Mouse (Mus musculus) kidney, postnatal 0 days (tissue): ENCODE results near the gene Grid2. TPM values are rescaled to one million over a fixed set of nuclear protein-coding genes. Genes with fewer than 3 reads are reported as not detected.

Source experiments
- ATAC-seq: fragments of 200-750 bp; cut with Nextera tagmentation; replicated peaks from 2 replicates; pipeline ENCODE4 v1.8.0; 2017; ENCODE audit warnings: low read depth, moderate number of reproducible peaks, moderate TSS enrichment, moderate library complexity; ENCODE audit not compliant: low FRiP score
- DNase-seq: peaks from one replicate; pipeline ENCODE4 v3.0.0-alpha.2; 2016; ENCODE audit warnings: low spot score
- H3K27ac ChIP-seq: fragments of 300-500 bp; sonication (generic); 2 replicates; pipeline ENCODE4 v1.5.1; 2014; ENCODE audit warnings: mild to moderate bottlenecking
- H3K27me3 ChIP-seq: fragments of 300-500 bp; sonication (generic); 2 replicates; pipeline ENCODE4 v1.6.1; 2014; ENCODE audit warnings: low read length, mixed read lengths; ENCODE audit not compliant: insufficient read depth
- H3K36me3 ChIP-seq: fragments of 300-500 bp; sonication (generic); 2 replicates; pipeline ENCODE4 v1.6.1; 2014; ENCODE audit warnings: low read length, mixed read lengths; ENCODE audit not compliant: insufficient read depth
- H3K4me1 ChIP-seq: fragments of 300-500 bp; sonication (generic); replicated peaks from 2 replicates; pipeline ENCODE4 v1.6.1; 2014; ENCODE audit warnings: antibody characterized with exemption, low read length, mixed read lengths; ENCODE audit not compliant: insufficient read depth
- H3K4me2 ChIP-seq: fragments of 300-500 bp; sonication (generic); 2 replicates; pipeline ENCODE4 v1.6.1; 2014; ENCODE audit warnings: mild to moderate bottlenecking, low read length, moderate library complexity, mixed read lengths
- H3K4me3 ChIP-seq: fragments of 300-500 bp; sonication (generic); replicated peaks from 2 replicates; pipeline ENCODE4 v1.5.1; 2014; ENCODE audit warnings: low read depth, low read length
- H3K9ac ChIP-seq: fragments of 300-500 bp; sonication (generic); 2 replicates; pipeline ENCODE4 v1.6.1; 2014; ENCODE audit warnings: low read depth, low read length
- H3K9me3 ChIP-seq: fragments of 300-500 bp; sonication (generic); replicated peaks from 2 replicates; pipeline ENCODE4 v1.6.1; 2016; ENCODE audit warnings: low read length, inconsistent platforms, mixed read lengths
- CTCF ChIP-seq: IDR thresholded peaks from 2 replicates; pipeline ENCODE4 v1.5.1; 2016; ENCODE audit warnings: antibody characterized with exemption, low read depth, mild to moderate bottlenecking, moderate library complexity
- WGBS: fragments of 180-500 bp; shearing (Covaris S2); extraction: QIAGEN DNeasy Blood & Tissue Kit; methylation state at CpG from one replicate; pipeline ENCODE4 v1.1.7; 2014; 5-methylcytosine and 5-hydroxymethylcytosine counted together
- polyA plus RNA-seq: library from polyadenylated mRNA; unstranded; fragments of >200 nt; fragmentation: Nextera tagmentation; extraction: Ambion mirVana; gene quantifications from 2 replicates; pipeline ENCODE4 v1.2.1, GENCODE M21; 2015

Gene Grid2
- polyA plus RNA-seq, 1 experiment from 2014 or later = 0.21 TPM

- 76% methylated on average over 2 of the region's 2 CpGs for WGBS
- DNase-seq (no peak), ATAC-seq (no peak)
- Histone ChIP-seq H3K27ac (no peak overlapping the region), H3K27me3 (no peaks in the 10 kb centered on the region), H3K4me1 (no peaks in the 10 kb centered on the region), H3K4me3 (no peak overlapping the region), H3K9ac (no peak overlapping the region), H3K9me3 (no peaks in the 10 kb centered on the region), H3K4me2 (no peak overlapping the region), H3K36me3 (no peaks in the 10 kb centered on the region)
- TF ChIP-seq CTCF = no peak
Measured at GRCm38 (mm10) chr6:64703659-64704058, 1448.0 kb downstream of the Grid2 start.

DNA sequence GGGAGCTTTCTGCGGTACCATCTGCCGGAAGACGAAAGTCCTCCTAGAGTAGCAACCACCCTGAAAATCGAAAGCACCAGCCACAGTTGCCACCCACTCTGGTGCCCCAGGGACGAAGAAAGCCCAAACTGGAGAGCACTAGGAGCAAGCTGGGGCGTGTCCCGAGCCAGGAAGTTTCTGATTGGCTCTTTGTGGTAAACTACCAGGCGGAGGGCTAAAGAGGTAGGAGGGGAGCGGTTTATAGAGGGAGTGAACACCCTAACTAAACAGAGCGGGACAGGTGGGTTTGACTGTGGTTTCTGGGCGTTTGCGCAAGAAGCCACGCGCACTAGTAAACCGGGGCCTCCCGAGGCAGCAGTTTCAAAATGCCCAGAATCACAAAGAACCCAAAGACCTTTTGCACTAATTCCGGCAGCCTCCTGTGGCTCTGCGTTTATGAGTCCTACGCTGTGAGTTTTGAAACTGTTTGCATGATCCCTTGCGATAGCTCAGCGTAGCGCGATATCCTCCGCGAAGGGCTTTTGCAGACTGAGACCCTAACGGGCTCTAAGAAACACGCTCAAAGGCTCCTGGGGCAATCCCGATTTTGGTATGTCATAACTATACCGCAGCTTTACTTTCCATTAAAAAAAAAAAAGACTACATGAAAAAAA lies 1472.2 kb downstream of the Grid2 start:
- ATAC-seq = no peak
- peaks cover 10% of the 10 kb centered on the region; the same call in 1 of the 2 replicates for H3K4me1 ChIP-seq
- no peak overlapping the region for H3K27ac ChIP-seq
- peaks cover 41% of the 10 kb centered on the region for H3K27me3 ChIP-seq
- H3K9me3 ChIP-seq = no peaks in the 10 kb centered on the region
- peak overlapping the region; percentile 30 for H3K4me3 ChIP-seq
- peak overlapping the region; percentile 74 for H3K4me2 ChIP-seq
- no peak overlapping the region for H3K9ac ChIP-seq
- H3K36me3 ChIP-seq = no peaks in the 10 kb centered on the region
- DNase-seq = no peak
- 1% methylated on average over 29 of the region's 29 CpGs for WGBS
- TF ChIP-seq CTCF = no peak

DNA sequence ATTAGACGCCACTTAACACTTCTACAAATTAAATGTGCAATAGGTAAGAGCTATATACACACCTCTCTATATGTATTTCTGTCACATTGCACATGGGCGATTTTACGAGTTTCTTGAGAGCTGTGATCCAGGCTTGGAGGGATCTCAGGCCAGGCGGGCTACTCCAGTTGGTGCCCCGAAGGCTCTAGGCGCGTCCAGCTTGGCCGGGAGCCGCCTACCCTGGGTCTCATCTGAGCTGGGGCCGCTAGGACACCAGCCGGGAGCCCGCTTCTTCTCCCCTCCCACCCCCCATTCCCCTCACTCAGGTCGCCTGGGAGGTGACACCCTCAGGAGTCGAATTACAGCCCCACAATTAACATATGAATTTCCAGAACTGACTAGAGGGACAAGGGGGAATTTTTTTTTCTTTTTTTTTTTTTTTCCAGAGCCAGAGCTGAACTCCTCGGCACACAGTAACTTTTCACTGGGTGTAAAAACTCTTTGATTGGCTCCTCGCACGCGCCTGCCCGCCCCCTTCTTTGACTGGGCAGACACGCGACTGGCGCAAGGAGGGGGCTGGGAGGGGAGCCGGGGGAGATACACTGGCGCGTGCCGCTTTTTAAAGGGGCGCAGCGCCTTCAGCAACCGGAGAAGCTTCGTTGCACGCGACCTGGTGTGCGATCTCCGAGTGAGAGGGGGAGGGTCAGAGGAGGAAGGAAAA lies 1473.0 kb downstream of the Grid2 start, which contains the start of gene Atoh1:
Atoh1 (plus strand) TSS at position 627 of the 700 bp plus-strand sequence.
- no peak within 1 kb of the TSS for H3K9ac ChIP-seq
- H3K4me3 ChIP-seq = peak within 1 kb of the TSS; percentile 30
- peak within 1 kb of the TSS; percentile 74 for H3K4me2 ChIP-seq
- under 1% methylated on average over 34 of the region's 34 CpGs for WGBS
- H3K27ac ChIP-seq = no peak within 1 kb of the TSS
- TF ChIP-seq CTCF = no peak
- H3K36me3 ChIP-seq = no peaks in the 10 kb centered on the region
- ATAC-seq (peak; percentile 74), DNase-seq (peak; percentile 25)
- H3K4me1 ChIP-seq = peaks cover 10% of the 10 kb centered on the region; the same call in 1 of the 2 replicates
- H3K27me3 ChIP-seq = peaks cover 49% of the 10 kb centered on the region
- H3K9me3 ChIP-seq = no peaks in the 10 kb centered on the region

DNA sequence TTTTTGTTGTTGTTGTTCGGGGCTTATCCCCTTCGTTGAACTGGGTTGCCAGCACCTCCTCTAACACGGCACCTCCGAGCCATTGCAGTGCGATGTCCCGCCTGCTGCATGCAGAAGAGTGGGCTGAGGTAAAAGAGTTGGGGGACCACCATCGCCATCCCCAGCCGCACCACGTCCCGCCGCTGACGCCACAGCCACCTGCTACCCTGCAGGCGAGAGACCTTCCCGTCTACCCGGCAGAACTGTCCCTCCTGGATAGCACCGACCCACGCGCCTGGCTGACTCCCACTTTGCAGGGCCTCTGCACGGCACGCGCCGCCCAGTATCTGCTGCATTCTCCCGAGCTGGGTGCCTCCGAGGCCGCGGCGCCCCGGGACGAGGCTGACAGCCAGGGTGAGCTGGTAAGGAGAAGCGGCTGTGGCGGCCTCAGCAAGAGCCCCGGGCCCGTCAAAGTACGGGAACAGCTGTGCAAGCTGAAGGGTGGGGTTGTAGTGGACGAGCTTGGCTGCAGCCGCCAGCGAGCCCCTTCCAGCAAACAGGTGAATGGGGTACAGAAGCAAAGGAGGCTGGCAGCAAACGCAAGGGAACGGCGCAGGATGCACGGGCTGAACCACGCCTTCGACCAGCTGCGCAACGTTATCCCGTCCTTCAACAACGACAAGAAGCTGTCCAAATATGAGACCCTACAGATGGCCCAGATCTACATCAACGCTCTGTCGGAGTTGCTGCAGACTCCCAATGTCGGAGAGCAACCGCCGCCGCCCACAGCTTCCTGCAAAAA lies 1473.7 kb downstream of the Grid2 start:
- Histone ChIP-seq H3K9me3 (no peaks in the 10 kb centered on the region), H3K27ac (no peak overlapping the region), H3K4me1 (peaks cover 10% of the 10 kb centered on the region; the same call in 1 of the 2 replicates), H3K9ac (no peak overlapping the region), H3K4me2 (peak overlapping the region; percentile 74), H3K36me3 (no peaks in the 10 kb centered on the region), H3K27me3 (peaks cover 55% of the 10 kb centered on the region), H3K4me3 (peak overlapping the region; percentile 30)
- no peak for TF ChIP-seq CTCF
- ATAC-seq (peak; percentile 46), DNase-seq (peak; percentile 21)
- 1% methylated on average over 53 of the region's 53 CpGs for WGBS

- no peak for DNase-seq
- WGBS = under 1% methylated on average over 19 of the region's 19 CpGs
- H3K27ac ChIP-seq = no peak overlapping the region
- H3K27me3 ChIP-seq = peaks cover 60% of the 10 kb centered on the region
- H3K36me3 ChIP-seq = no peaks in the 10 kb centered on the region
- H3K9me3 ChIP-seq = no peaks in the 10 kb centered on the region
- H3K4me2 ChIP-seq = peak overlapping the region; percentile 74
- no peak for TF ChIP-seq CTCF
- ATAC-seq = no peak
- no peak overlapping the region for H3K9ac ChIP-seq
- H3K4me1 ChIP-seq = peaks cover 13% of the 10 kb centered on the region; the same call in 1 of the 2 replicates
- peak overlapping the region; percentile 30 for H3K4me3 ChIP-seq
Measured at GRCm38 (mm10) chr6:64730030-64730429, 1474.4 kb downstream of the Grid2 start.

DNA sequence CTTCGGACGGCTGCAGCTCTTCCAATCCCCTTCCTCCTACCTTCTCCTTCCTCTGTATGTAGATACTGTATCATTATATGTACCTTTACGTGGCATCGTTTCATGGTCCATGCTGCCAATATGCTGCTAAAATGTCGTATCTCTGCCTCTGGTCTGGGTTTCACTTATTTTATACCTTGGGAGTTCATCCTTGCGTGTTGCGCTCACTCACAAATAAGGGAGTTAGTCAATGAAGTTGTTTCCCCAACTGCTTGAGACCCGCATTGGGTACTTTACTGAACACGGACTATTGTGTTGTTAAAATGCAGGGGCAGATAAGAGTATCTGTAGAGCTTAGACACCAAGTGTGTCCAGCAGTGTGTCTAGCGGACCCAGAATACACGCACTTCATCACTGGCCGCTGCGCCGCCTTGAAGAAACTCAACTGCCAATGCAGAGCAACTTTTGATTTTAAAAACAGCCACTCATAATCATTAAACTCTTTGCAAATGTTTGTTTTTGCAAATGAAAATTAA lies 1474.9 kb downstream of the Grid2 start:
- Histone ChIP-seq H3K4me1 (peaks cover 13% of the 10 kb centered on the region; the same call in 1 of the 2 replicates), H3K9me3 (no peaks in the 10 kb centered on the region), H3K9ac (no peak overlapping the region), H3K4me3 (0 out of 2 replicates have a peak overlapping the region, but pooled peaks have one; percentile 30), H3K36me3 (no peaks in the 10 kb centered on the region), H3K27ac (no peak overlapping the region), H3K4me2 (no peak overlapping the region), H3K27me3 (peaks cover 66% of the 10 kb centered on the region)
- DNase-seq (no peak), ATAC-seq (no peak)
- TF ChIP-seq CTCF = no peak
- 5% methylated on average over 14 of the region's 14 CpGs for WGBS
